Mouse (Mus musculus) heart, postnatal 0 days (tissue): ENCODE results near the gene Tmem178. TPM values are rescaled to one million over a fixed set of nuclear protein-coding genes. Genes with fewer than 3 reads are reported as not detected.
"Not testable (repeated sequence)": the region's sequence is repeated elsewhere in the genome, so short reads cannot be mapped to it uniquely, and the experiment has no call there.

Experiments
- ATAC-seq: fragments of 200-750 bp; cut with Nextera tagmentation; 2 replicates; pipeline ENCODE4 v1.8.0; 2017; ENCODE audit warnings: low read depth, moderate number of reproducible peaks, moderate library complexity; ENCODE audit not compliant: insufficient read depth
- DNase-seq: peaks from one replicate; pipeline ENCODE4 v3.0.0-alpha.2; 2016; ENCODE audit warnings: low spot score
- H3K27ac ChIP-seq: fragments of 300-500 bp; sonication (generic); 2 replicates; pipeline ENCODE4 v1.5.1; 2014; ENCODE audit warnings: low read depth, mild to moderate bottlenecking
- H3K27me3 ChIP-seq: fragments of 300-500 bp; sonication (generic); 2 replicates; pipeline ENCODE4 v1.6.1; 2014; ENCODE audit warnings: low read length, mixed read lengths; ENCODE audit not compliant: control insufficient read depth, insufficient read depth
- H3K36me3 ChIP-seq: fragments of 300-500 bp; sonication (generic); replicated peaks from 2 replicates; pipeline ENCODE4 v1.6.1; 2014; ENCODE audit warnings: low read length, mixed read lengths; ENCODE audit not compliant: control insufficient read depth, insufficient read depth
- H3K4me1 ChIP-seq: fragments of 300-500 bp; sonication (generic); 2 replicates; pipeline ENCODE4 v1.6.1; 2014; ENCODE audit warnings: antibody characterized with exemption; ENCODE audit not compliant: control insufficient read depth, insufficient read depth
- H3K4me2 ChIP-seq: fragments of 300-500 bp; sonication (generic); 2 replicates; pipeline ENCODE4 v1.6.1; 2014; ENCODE audit warnings: low read depth, mild to moderate bottlenecking, low read length, moderate library complexity
- H3K4me3 ChIP-seq: fragments of 300-500 bp; sonication (generic); 2 replicates; pipeline ENCODE4 v1.5.1; 2014; ENCODE audit warnings: low read depth, low read length
- H3K9ac ChIP-seq: fragments of 300-500 bp; sonication (generic); replicated peaks from 2 replicates; pipeline ENCODE4 v1.6.1; 2014; ENCODE audit warnings: low read depth, low read length, mixed read lengths
- H3K9me3 ChIP-seq: fragments of 300-500 bp; sonication (generic); replicated peaks from 2 replicates; pipeline ENCODE4 v1.6.1; 2016; ENCODE audit warnings: low read length; ENCODE audit not compliant: control insufficient read depth
- CTCF ChIP-seq: IDR thresholded peaks from 2 replicates; pipeline ENCODE4 v1.5.1; 2016; ENCODE audit warnings: antibody characterized with exemption, control low read depth, low read depth
- EP300 ChIP-seq: IDR thresholded peaks from 2 replicates; pipeline ENCODE4 v1.6.1; 2016; ENCODE audit warnings: antibody characterized with exemption, low read depth
- WGBS: fragments of 180-500 bp; shearing (Covaris S2); extraction: QIAGEN DNeasy Blood & Tissue Kit; methylation state at CpG from one replicate; pipeline ENCODE4 v1.1.7; 2014; 5-methylcytosine and 5-hydroxymethylcytosine counted together
- polyA plus RNA-seq: library from polyadenylated mRNA; unstranded; fragments of >200 nt; fragmentation: Nextera tagmentation; extraction: Ambion mirVana; gene quantifications from 2 replicates; pipeline ENCODE4 v1.2.1, GENCODE M21; 2015
- total RNA-seq: library from RNA; depleted of rRNA; stranded (reverse); fragments of >200 nt; gene quantifications from 2 replicates; pipeline ENCODE4 v1.2.3, GENCODE M21; 2014; ENCODE audit warnings: low replicate concordance

The Tmem178 gene
- total and polyA plus RNA-seq, 2 experiments from 2014 or later, result 1.8 to 3.1 TPM

DNA sequence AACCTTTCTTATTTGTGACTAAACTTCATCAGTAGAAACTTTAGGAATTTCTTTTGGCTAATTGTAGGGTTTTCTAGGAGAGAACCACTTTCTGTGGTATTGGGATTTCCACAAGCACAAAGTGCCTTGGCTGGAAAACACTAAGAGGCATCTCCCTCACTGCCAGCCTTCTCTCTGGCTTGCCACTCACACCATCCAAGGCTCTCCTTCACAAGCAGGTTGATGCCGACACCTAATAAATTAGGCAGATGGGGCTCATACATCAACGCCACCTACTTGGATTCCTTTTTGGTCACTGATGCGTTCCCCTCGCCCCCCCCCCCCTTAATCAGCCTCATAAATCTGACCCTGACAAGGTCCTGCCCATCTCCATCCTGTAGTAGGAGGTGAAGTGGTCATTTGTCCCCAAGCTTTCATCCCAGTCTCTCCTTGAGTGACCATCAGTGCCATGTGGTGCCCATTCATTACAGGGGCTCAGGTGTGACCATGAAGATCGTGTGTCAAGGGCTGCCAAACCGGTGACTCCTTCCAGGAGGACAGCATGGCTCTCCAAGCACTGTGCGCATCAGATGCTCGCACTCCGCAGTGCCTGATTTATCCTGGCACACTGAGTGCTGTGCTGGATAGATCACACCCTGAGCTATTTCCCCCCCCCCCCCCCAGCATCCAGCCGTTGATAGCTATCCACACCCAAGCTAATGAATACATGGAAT, 8.5 kb upstream of the Tmem178 start:
- H3K4me1 ChIP-seq, result peaks cover 16% of the 10 kb centered on the region
- DNase-seq (no peak), ATAC-seq (no peak)
- H3K4me3 ChIP-seq, result no peak overlapping the region
- H3K27me3 ChIP-seq, result no peaks in the 10 kb centered on the region
- no peak overlapping the region for H3K9ac ChIP-seq
- H3K9me3 ChIP-seq, result no peaks in the 10 kb centered on the region
- H3K27ac ChIP-seq, result no peak overlapping the region
- no peaks in the 10 kb centered on the region for H3K36me3 ChIP-seq
- TF ChIP-seq CTCF (no peak), EP300 (no peak)
- no peak overlapping the region for H3K4me2 ChIP-seq
- WGBS, result 79% methylated on average over 10 of the region's 10 CpGs

DNA sequence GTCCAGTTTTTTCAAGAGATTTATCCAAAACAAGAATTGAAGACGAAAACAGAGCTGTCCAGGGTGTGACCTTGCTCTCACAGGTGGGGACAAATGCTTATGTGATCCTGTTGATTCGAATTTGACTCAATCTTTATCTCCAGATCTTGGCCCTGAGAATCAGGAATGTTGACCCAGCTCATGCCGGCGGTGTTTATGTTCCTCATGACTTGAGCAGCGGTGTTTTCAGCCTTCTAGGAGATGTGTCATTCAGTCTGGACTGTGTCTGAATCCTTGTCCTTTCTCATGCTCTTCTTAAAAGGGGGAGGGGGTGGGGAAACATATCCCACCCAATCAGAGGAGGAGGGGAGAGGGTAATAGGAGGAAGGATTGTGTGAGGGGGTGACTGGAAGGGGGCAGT, 7.9 kb upstream of the Tmem178 start:
- Histone ChIP-seq H3K4me3 (no peak overlapping the region), H3K27me3 (no peaks in the 10 kb centered on the region), H3K36me3 (no peaks in the 10 kb centered on the region), H3K9me3 (no peaks in the 10 kb centered on the region), H3K27ac (no peak overlapping the region), H3K9ac (no peak overlapping the region), H3K4me1 (peaks cover 16% of the 10 kb centered on the region), H3K4me2 (no peak overlapping the region)
- 72% methylated on average over 5 of the region's 5 CpGs for WGBS
- TF ChIP-seq CTCF, result no peak
- no peak for TF ChIP-seq EP300
- DNase-seq, result no peak
- no peak for ATAC-seq

DNA sequence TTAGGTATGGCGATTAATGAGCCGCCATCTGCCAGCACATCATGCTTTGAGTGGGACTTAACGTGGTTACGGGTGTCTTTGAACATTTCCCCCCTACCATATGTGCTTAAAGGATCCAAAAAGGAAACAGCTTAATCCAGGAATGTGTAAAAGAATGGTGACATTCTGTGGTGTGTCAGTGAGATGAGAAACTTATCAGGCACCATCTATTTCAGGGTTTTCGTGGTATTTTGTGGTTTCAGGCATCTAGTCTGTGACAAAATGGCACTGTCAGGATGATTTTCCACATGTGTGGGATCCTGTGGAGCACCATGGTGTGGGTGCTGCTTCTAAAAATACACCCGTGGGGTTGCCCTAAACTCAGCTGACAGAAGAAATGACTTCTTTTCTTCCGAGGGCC, 4.6 kb upstream of the Tmem178 start:
- Histone ChIP-seq H3K9me3 (no peaks in the 10 kb centered on the region), H3K36me3 (no peaks in the 10 kb centered on the region), H3K9ac (no peak overlapping the region), H3K27ac (no peak overlapping the region), H3K4me1 (0 out of 2 replicates have a peak, but pooled peaks cover 1% of the 10 kb centered on the region), H3K4me3 (no peak overlapping the region), H3K27me3 (peaks cover 16% of the 10 kb centered on the region; the same call in 1 of the 2 replicates), H3K4me2 (no peak overlapping the region)
- DNase-seq, result no peak
- 77% methylated on average over 7 of the region's 7 CpGs for WGBS
- no peak for TF ChIP-seq CTCF
- ATAC-seq, result no peak

DNA sequence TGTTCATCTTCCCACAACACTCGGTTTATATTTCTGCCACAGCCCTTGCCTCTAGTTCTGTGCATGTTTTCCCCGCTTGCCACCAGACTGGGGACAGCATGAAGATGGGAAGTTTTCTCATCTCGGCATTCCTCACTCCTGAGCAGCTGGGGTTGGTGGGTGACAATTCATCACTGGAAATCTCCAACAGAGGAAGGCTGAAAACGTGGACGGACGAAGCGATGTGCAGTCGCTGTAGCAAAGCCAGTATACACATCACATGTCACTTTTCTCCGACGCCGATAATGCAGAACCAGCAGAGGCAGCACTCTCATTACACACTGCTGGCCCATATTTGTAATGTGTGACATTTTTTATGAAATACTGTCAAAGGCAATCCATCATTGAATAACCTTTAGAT, 2.6 kb upstream of the Tmem178 start:
- H3K9ac ChIP-seq, result no peak overlapping the region
- WGBS, result 66% methylated on average over 11 of the region's 11 CpGs
- no peak overlapping the region for H3K4me3 ChIP-seq
- DNase-seq (no peak), ATAC-seq (no peak)
- TF ChIP-seq EP300, result no peak
- TF ChIP-seq CTCF, result no peak
- H3K4me2 ChIP-seq, result no peak overlapping the region
- no peak overlapping the region for H3K27ac ChIP-seq
- peaks cover 24% of the 10 kb centered on the region; the same call in 1 of the 2 replicates for H3K27me3 ChIP-seq
- peaks cover 6% of the 10 kb centered on the region; the same call in 1 of the 2 replicates for H3K4me1 ChIP-seq
- no peaks in the 10 kb centered on the region for H3K9me3 ChIP-seq
- H3K36me3 ChIP-seq, result no peaks in the 10 kb centered on the region

DNA sequence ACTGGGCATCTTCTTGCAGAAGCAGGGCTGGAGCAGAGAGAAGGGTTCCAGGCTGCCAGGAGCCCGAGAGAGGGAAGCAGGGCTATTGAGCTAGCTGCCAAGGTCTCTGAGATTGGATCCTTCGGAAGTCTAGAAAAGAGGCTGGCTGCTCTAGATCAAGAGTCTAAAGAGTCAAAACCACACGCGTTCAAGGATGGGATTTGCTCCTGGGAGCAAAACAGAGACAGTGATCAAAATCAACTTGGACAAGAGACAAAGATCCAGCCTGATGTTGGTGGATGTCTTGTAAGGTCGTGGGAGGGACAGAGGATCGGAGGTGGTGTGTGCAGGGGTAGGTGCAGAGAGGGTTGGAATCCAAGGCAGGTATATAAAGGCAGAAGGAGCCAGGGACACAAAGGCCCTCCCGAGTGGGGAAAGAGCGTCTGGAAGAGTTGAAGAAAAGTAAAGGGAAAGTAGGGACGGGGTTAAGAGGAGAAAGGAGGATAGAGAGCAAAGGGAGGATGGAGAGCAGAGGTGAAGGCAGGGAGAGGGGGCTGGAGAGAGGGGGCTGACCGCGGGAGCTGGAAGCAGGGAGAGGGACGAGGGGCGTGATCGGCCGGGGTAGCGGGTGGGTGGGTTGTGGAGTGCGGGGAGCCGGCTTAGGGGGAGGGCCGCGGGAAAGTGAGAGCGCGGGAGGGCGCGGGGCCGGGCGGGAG, 450 bp upstream of the Tmem178 start:
- peaks cover 6% of the 10 kb centered on the region; the same call in 1 of the 2 replicates for H3K4me1 ChIP-seq
- H3K27me3 ChIP-seq, result peaks cover 24% of the 10 kb centered on the region; the same call in 1 of the 2 replicates
- peak overlapping the region; percentile 66 for H3K9ac ChIP-seq
- H3K27ac ChIP-seq, result no peak overlapping the region
- H3K9me3 ChIP-seq, result no peaks in the 10 kb centered on the region
- DNase-seq, result no peak
- H3K4me2 ChIP-seq, result peak overlapping the region; percentile 98
- no peaks in the 10 kb centered on the region for H3K36me3 ChIP-seq
- TF ChIP-seq EP300 (no peak), CTCF (no peak)
- 0 out of 2 replicates have a peak, but pooled peaks have one; percentile 4 for ATAC-seq
- H3K4me3 ChIP-seq, result peak overlapping the region; percentile 65
- WGBS, result 20% methylated on average over 20 of the region's 26 CpGs

DNA sequence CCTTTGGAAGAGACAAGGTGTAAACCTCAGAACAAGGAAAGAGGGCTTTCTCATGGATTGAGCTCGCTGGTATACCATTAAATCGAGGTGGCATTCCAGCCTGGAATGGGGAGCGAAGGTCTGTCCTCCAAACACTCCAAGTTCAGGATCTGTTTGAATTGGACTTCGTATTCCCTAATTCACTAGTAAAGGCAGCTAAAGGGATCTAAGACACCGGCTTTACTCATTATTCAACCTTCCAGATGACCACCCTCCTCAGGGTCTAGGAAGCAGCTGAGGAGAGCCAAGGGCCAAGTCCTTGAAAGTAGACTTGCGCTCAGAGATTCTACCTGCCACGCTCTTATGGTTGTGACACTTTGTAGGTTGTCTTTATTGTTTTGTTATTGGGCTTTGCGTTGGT, 1.1 kb downstream of the Tmem178 start:
- not testable (repeated sequence) for ATAC-seq, H3K4me3 ChIP-seq, H3K4me2 ChIP-seq, H3K36me3 ChIP-seq, DNase-seq, H3K27ac ChIP-seq, H3K4me1 ChIP-seq, H3K9me3 ChIP-seq, H3K9ac ChIP-seq
- WGBS, result 64% methylated on average over 7 of the region's 8 CpGs
- H3K27me3 ChIP-seq, result peaks cover 24% of the 10 kb centered on the region; the same call in 1 of the 2 replicates
